Mouse (Mus musculus): ENCODE data around the gene Ccne1.

DNA sequence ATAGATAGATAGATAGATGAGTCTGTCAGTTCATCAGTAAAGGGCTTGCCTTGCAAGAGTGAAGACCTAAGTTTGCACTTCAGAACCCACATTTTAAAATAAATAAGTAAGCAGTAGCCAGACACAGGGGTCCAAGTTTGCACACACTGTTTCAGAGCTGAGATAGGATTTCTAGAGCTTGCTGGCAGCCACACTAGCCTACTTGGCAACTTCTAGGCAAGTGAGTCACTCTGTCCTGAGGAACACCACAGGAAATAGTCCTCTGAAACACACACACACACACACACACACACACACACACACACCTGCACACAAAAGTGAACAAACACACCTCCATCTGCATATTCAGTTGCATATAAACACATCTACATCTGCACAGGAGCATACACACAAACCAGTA lies 24.4 kb downstream of the Ccne1 start:
- TF ChIP-seq CTCF (IDR thresholded peaks at IDR 0.05; ENCODE audit: low read depth) (no peak), EP300 (IDR thresholded peaks at IDR 0.05; ENCODE audit: low read depth) (no peak)

Measured in heart, postnatal 0 days (tissue).